Mouse (Mus musculus) heart, embryonic 11.5 days (tissue): ENCODE results near the gene Tmem63c. TPM values are rescaled to one million over a fixed set of nuclear protein-coding genes. Genes with fewer than 3 reads are reported as not detected.
A peak's percentile ranks its signal among the peaks of the same experiment; 100 is the strongest.

Experiments used
- ATAC-seq: fragments of 200-750 bp; cut with Nextera tagmentation; replicated peaks from 2 replicates; pipeline ENCODE4 v1.8.0; 2017; ENCODE audit warnings: moderate library complexity; ENCODE audit not compliant: insufficient number of reproducible peaks, low FRiP score, low TSS enrichment
- H3K27ac ChIP-seq: fragments of 300-500 bp; sonication (generic); 2 replicates; pipeline ENCODE4 v1.5.1; 2014; ENCODE audit warnings: mild to moderate bottlenecking, low read depth, low read length
- H3K27me3 ChIP-seq: fragments of 300-500 bp; sonication (generic); 2 replicates; pipeline ENCODE4 v1.6.1; 2014; ENCODE audit warnings: mild to moderate bottlenecking, low read length, mixed read lengths; ENCODE audit not compliant: control insufficient read depth, insufficient read depth
- H3K36me3 ChIP-seq: fragments of 300-500 bp; sonication (generic); 2 replicates; pipeline ENCODE4 v1.6.1; 2014; ENCODE audit warnings: mild to moderate bottlenecking, low read length, moderate library complexity, mixed read lengths; ENCODE audit not compliant: control insufficient read depth, insufficient read depth
- H3K4me1 ChIP-seq: fragments of 300-500 bp; sonication (generic); 2 replicates; pipeline ENCODE4 v1.6.1; 2014; ENCODE audit warnings: low read length; ENCODE audit not compliant: control insufficient read depth, insufficient read depth
- H3K4me2 ChIP-seq: fragments of 300-500 bp; sonication (generic); 2 replicates; pipeline ENCODE4 v1.6.1; 2014; ENCODE audit warnings: mild to moderate bottlenecking, moderate library complexity
- H3K4me3 ChIP-seq: fragments of 300-500 bp; sonication (generic); 2 replicates; pipeline ENCODE4 v1.5.1; 2014; ENCODE audit warnings: low read depth, low read length
- H3K9ac ChIP-seq: fragments of 300-500 bp; sonication (generic); 2 replicates; pipeline ENCODE4 v1.6.1; 2014; ENCODE audit warnings: mild to moderate bottlenecking, low read depth, low read length, moderate library complexity
- H3K9me3 ChIP-seq: fragments of 300-500 bp; sonication (generic); replicated peaks from 2 replicates; pipeline ENCODE4 v1.6.1; 2016; ENCODE audit warnings: low read length; ENCODE audit not compliant: control insufficient read depth
- WGBS: fragments of 180-500 bp; shearing (Covaris S2); extraction: QIAGEN DNeasy Blood & Tissue Kit; methylation state at CpG from one replicate; pipeline ENCODE4 v1.1.7; 2014; ENCODE audit not compliant: insufficient replicate concordance; 5-methylcytosine and 5-hydroxymethylcytosine counted together
- polyA plus RNA-seq: library from polyadenylated mRNA; unstranded; fragments of >200 nt; fragmentation: Nextera tagmentation; extraction: Ambion mirVana; gene quantifications from 2 replicates; pipeline ENCODE4 v1.2.1, GENCODE M21; 2014

Gene Tmem63c
- not detected in 2 replicates for polyA plus RNA-seq

DNA sequence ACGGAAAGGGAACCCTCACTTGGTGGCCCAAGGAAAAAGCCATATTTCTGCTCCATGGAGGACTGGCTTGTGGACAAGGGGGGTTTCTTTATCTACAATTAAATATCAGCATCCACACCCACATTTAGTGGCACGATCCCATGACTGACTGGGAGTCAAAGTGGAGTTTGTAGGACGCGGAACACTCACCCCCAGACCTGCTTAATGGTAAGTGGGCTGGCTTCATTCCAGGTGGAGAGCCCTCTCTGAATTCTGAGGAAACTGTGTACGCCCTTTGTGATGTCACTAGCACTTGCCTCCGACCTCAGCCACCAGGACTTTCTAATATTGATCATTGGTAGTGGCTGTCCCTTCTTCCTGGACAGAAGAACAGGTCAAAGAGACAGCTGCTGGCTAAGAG lies at the start of gene Tmem63c:
TSS of gene Tmem63c (plus strand) at position 301 of the 400 bp plus-strand sequence.
- H3K9me3 ChIP-seq = no peaks in the 10 kb centered on the region
- H3K36me3 ChIP-seq = no peaks in the 10 kb centered on the region
- H3K4me3 ChIP-seq = no peak within 1 kb of the TSS
- no peak within 1 kb of the TSS for H3K27ac ChIP-seq
- H3K27me3 ChIP-seq = peaks cover 8% of the 10 kb centered on the region
- ATAC-seq = no peak
- H3K4me1 ChIP-seq = no peaks in the 10 kb centered on the region
- H3K9ac ChIP-seq = no peak within 1 kb of the TSS
- 67% methylated on average over 6 of the region's 6 CpGs for WGBS
- H3K4me2 ChIP-seq = no peak within 1 kb of the TSS

DNA sequence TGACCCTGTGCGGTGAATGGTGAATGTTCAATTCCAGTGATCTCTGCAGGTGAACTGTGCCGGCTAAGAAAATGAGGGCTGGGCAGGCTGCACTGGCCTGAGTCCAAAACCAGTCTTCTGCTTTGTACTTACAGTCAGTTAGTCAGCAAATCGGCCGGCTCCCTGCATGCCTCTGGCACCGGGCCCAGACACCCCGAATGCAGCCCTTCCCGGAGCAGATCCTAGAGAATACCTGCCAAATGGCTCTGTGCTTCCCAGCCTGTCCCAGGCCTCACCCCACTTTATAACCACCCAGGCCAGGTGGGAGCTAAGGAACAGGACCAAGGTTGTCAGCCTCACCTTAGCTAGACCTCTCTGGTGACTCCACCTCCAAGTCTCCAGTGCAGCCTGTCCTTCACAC lies 47.9 kb upstream of the Tmem63c start:
- peaks cover 33% of the 10 kb centered on the region for H3K4me1 ChIP-seq
- H3K36me3 ChIP-seq = no peaks in the 10 kb centered on the region
- no peak overlapping the region for H3K27ac ChIP-seq
- no peak overlapping the region for H3K9ac ChIP-seq
- no peaks in the 10 kb centered on the region for H3K9me3 ChIP-seq
- no peak overlapping the region for H3K4me2 ChIP-seq
- H3K27me3 ChIP-seq = peaks cover 6% of the 10 kb centered on the region; the same call in 1 of the 2 replicates
- H3K4me3 ChIP-seq = no peak overlapping the region
- WGBS = 34% methylated on average over 7 of the region's 7 CpGs
- no peak for ATAC-seq

DNA sequence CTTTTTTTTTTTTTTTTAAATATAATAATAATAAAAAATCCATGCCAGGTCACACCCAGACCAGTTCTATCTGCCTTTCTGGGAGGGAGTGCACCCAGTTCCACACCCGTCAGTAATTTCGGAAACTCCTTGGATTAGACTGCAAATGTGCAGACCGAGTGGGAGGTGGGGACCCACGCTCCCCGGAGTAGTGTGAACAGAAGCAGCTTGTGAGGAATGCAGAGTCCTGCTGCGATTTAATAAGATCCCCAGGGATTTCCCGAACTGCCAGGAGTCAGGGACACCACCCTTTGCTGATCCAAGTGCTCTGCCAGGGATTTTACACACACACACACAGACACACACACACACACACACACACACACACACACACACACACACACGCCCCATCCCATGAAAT lies 47.4 kb upstream of the Tmem63c start:
- H3K4me2 ChIP-seq = no peak overlapping the region
- no peaks in the 10 kb centered on the region for H3K36me3 ChIP-seq
- no peak overlapping the region for H3K9ac ChIP-seq
- peaks cover 29% of the 10 kb centered on the region for H3K4me1 ChIP-seq
- 35% methylated on average over 8 of the region's 8 CpGs for WGBS
- H3K27ac ChIP-seq = no peak overlapping the region
- peaks cover 8% of the 10 kb centered on the region for H3K27me3 ChIP-seq
- no peaks in the 10 kb centered on the region for H3K9me3 ChIP-seq
- ATAC-seq = no peak
- no peak overlapping the region for H3K4me3 ChIP-seq

DNA sequence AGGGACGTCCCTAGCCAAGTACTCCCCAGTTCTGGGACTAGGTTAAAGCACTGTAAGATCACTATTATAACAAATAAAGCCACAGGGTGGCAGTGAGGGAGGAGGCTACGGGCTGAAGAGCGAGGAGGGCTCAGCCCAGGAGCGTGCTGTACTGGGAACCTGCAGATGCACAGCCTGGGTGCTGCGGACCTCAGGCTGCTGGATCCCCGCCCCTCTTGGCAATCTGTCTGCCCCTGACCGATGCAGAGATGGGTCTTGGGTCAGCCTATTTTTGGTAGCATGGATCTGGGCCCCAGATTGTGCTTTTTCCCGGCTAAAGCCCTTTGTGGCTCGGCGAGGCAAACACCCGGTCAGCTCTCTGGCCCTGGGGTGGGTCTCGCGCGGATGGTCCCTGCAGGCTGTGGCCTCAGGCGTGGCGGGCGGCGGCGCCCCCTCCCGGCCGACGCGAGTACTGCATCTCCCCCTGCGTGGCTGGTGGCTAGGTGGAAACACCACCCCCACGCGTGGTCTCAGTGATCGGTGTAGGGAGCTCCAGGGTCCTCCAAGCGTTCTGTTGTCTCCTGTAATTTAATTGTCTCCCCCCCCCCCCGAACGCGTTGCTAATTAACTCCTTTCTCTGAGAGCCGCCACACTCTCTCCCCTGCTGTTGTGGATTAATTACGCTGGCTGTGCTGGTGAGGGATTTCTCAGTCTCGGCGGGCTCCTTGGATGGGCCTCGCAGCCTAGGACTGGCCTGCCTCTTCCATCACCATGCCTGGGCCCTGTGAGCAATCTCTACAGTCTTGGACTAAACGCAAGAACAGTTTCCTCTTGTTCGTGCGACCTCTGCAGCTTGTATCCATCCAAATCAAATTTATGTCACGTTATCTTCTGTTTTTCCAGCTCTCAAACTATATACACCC lies 46.5 kb upstream of the Tmem63c start:
- peak; percentile 19; the same call in 1 of the 2 replicates for ATAC-seq
- H3K4me2 ChIP-seq = peak overlapping the region; percentile 61
- peak overlapping the region; percentile 31 for H3K4me3 ChIP-seq
- peaks cover 23% of the 10 kb centered on the region for H3K4me1 ChIP-seq
- 8% methylated on average over 39 of the region's 40 CpGs for WGBS
- peaks cover 11% of the 10 kb centered on the region for H3K27me3 ChIP-seq
- H3K9me3 ChIP-seq = no peaks in the 10 kb centered on the region
- no peak overlapping the region for H3K27ac ChIP-seq
- H3K9ac ChIP-seq = peak overlapping the region; percentile 47; the same call in 1 of the 2 replicates
- H3K36me3 ChIP-seq = no peaks in the 10 kb centered on the region

DNA sequence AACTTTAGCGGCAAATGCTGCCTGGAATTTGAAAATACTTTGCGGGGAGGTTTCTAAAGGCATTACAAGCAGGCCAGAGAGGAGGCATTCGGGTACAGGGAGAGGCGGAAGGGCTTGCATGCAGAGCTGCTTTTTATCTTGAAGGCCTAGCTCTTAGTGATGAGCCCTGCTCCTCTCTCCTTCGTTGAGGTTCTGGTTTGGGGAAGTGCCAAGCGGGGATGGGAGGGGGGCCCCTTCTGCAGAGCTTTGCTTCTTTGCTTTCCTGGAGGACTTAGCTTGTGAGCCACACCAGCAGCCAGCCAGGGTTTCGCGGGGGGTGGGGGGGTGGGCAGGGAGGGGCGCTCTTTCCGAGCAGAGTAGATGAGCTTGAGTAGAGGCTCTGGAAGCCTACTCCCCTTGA lies 45.4 kb upstream of the Tmem63c start:
- Histone ChIP-seq H3K9me3 (no peaks in the 10 kb centered on the region), H3K4me1 (peaks cover 23% of the 10 kb centered on the region), H3K36me3 (no peaks in the 10 kb centered on the region), H3K9ac (no peak overlapping the region), H3K27ac (no peak overlapping the region), H3K4me2 (no peak overlapping the region), H3K27me3 (peaks cover 17% of the 10 kb centered on the region), H3K4me3 (no peak overlapping the region)
- WGBS = 51% methylated on average over 10 of the region's 10 CpGs
- ATAC-seq = no peak

DNA sequence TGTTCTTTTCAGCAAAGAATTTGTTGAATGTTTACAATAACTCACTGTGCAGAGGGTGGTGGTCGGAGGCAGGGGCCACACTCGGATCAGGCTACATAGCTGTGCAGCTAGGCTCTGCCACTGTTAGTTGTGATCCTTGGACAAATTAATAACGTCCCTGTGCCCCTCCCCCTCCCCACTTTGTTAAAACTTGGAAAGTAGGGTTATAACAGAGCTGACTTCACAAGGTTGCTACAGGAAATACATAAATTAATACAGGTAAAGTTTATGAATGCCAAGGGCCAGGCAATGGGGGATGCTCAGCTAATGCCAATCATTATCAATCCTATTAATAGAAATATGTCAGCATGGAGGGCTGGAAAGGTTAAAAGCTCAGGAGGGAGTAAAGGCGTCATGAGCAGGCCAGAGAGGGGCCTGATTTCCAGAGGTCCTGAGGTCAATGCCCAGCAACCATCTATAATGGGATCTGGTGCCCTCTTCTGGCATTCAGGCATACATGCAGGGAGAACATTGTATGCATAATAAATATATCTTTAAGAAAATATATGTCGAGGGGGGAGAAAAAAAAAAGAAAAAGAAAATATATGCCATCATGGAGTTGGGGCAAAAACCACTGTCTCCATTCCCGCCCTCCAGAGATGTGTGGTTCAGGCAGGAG lies 44.5 kb upstream of the Tmem63c start:
- Histone ChIP-seq H3K9ac (no peak overlapping the region), H3K36me3 (no peaks in the 10 kb centered on the region), H3K4me3 (no peak overlapping the region), H3K4me2 (no peak overlapping the region), H3K4me1 (peaks cover 23% of the 10 kb centered on the region), H3K27ac (no peak overlapping the region), H3K27me3 (peaks cover 24% of the 10 kb centered on the region), H3K9me3 (no peaks in the 10 kb centered on the region)
- ATAC-seq = no peak
- 54% methylated on average over 6 of the region's 6 CpGs for WGBS

DNA sequence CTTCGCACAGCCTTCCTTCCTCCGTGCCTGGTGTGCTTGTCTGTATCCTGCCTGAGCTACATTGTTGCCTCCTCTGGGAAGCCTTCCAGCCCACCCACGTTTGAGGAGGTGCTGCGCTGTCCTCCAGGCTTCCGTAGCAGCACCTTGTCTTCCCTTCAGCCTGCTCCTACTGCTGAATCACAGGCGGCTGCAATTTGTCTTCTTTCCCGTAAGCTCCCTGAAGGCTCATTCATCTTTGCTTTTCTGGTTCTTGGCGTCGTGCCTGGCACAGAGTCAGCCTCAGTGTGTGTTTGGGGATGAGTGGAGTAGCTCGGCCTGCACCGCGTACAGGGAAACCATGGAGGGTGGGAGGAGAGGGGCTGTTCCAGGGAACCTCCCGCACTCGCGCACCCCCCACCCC lies 43.3 kb upstream of the Tmem63c start:
- H3K27me3 ChIP-seq = peaks cover 34% of the 10 kb centered on the region
- H3K27ac ChIP-seq = no peak overlapping the region

DNA sequence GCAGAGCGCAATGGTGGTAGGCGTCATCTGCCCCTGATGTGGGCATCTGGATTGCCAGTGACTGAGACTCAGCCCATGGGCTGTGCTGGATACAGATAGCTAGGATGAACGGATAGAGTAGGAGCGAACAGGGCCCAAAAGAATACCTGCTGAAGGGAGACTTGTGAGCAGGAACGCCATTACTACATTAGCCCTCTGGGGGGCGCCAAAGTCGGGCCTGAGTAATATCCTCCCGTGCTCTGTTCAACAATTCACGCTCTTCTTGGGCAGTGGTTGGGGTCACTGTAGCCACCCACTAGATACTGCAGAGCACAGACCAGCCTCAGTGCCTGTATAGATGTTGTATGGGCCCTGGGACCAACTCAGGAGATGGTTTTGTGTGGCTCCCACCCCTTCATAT lies 40.0 kb upstream of the Tmem63c start:
- Histone ChIP-seq H3K36me3 (no peaks in the 10 kb centered on the region), H3K4me2 (no peak overlapping the region), H3K9me3 (no peaks in the 10 kb centered on the region), H3K27ac (no peak overlapping the region), H3K27me3 (peaks cover 62% of the 10 kb centered on the region), H3K4me3 (no peak overlapping the region), H3K9ac (no peak overlapping the region), H3K4me1 (no peaks in the 10 kb centered on the region)
- WGBS = 22% methylated on average over 9 of the region's 9 CpGs
- ATAC-seq = no peak

More for the DNA sequence above, 43.3 kb upstream of the Tmem63c start:
- no peak overlapping the region for H3K9ac ChIP-seq
- no peaks in the 10 kb centered on the region for H3K36me3 ChIP-seq
- ATAC-seq = no peak
- 24% methylated on average over 15 of the region's 15 CpGs for WGBS
- H3K4me3 ChIP-seq = no peak overlapping the region
- H3K4me2 ChIP-seq = no peak overlapping the region
- no peaks in the 10 kb centered on the region for H3K9me3 ChIP-seq
- H3K4me1 ChIP-seq = peaks cover 21% of the 10 kb centered on the region
